Mouse (Mus musculus): ENCODE measurements around the gene Arhgef39. TPM values are rescaled to one million over a fixed set of nuclear protein-coding genes. Genes with fewer than 3 reads are reported as not detected.

The Arhgef39 gene
- polyA plus RNA-seq, 1 experiment from 2014 or later: 35.2 TPM

Other genes starting within 250 kb of the Arhgef39 start
- gene Atp8b5, start 232.5 kb downstream of the Arhgef39 start, polyA plus RNA-seq (2015; fragmentation: Nextera tagmentation; extraction: Ambion mirVana): 0.40 and 0.47 TPM in 2 replicates
- gene Rusc2, start 117.7 kb downstream of the Arhgef39 start, polyA plus RNA-seq (2015; fragmentation: Nextera tagmentation; extraction: Ambion mirVana): 13.9 and 18.0 TPM in 2 replicates
- gene Fam166b, start 70.6 kb downstream of the Arhgef39 start, polyA plus RNA-seq (2015; fragmentation: Nextera tagmentation; extraction: Ambion mirVana): 0.15 and 0.17 TPM in 2 replicates
- gene Tesk1, start 57.8 kb downstream of the Arhgef39 start, polyA plus RNA-seq (2015; fragmentation: Nextera tagmentation; extraction: Ambion mirVana): 4.8 and 7.7 TPM in 2 replicates
- gene Cd72, start 45.1 kb downstream of the Arhgef39 start, polyA plus RNA-seq (2015; fragmentation: Nextera tagmentation; extraction: Ambion mirVana): 4.1 and 4.2 TPM in 2 replicates
- gene Sit1, start 16.0 kb downstream of the Arhgef39 start, polyA plus RNA-seq (2015; fragmentation: Nextera tagmentation; extraction: Ambion mirVana): not detected in 2 replicates
- gene Ccdc107, start 6.8 kb downstream of the Arhgef39 start, polyA plus RNA-seq (2015; fragmentation: Nextera tagmentation; extraction: Ambion mirVana): 78.9 and 81.9 TPM in 2 replicates
- 4.1 and 6.8 TPM in 2 replicates for gene Car9, start 7.3 kb upstream of the Arhgef39 start, polyA plus RNA-seq (2015; fragmentation: Nextera tagmentation; extraction: Ambion mirVana)
- gene Tpm2, start 24.1 kb upstream of the Arhgef39 start, polyA plus RNA-seq (2015; fragmentation: Nextera tagmentation; extraction: Ambion mirVana): 394 and 952 TPM in 2 replicates
- 87.9 and 96.8 TPM in 2 replicates for gene Creb3, start 62.6 kb upstream of the Arhgef39 start, polyA plus RNA-seq (2015; fragmentation: Nextera tagmentation; extraction: Ambion mirVana)
- gene Tln1, start 63.0 kb upstream of the Arhgef39 start, polyA plus RNA-seq (2015; fragmentation: Nextera tagmentation; extraction: Ambion mirVana): 65.5 and 70.5 TPM in 2 replicates
- gene Rgp1, start 79.0 kb upstream of the Arhgef39 start, polyA plus RNA-seq (2015; fragmentation: Nextera tagmentation; extraction: Ambion mirVana): 27.6 and 31.7 TPM in 2 replicates
- 19.2 and 21.9 TPM in 2 replicates for gene Gba2, start 79.2 kb upstream of the Arhgef39 start, polyA plus RNA-seq (2015; fragmentation: Nextera tagmentation; extraction: Ambion mirVana)
- gene Msmp, start 84.8 kb upstream of the Arhgef39 start, polyA plus RNA-seq (2015; fragmentation: Nextera tagmentation; extraction: Ambion mirVana): 2.0 and 7.0 TPM in 2 replicates
- gene Npr2, start 132.2 kb upstream of the Arhgef39 start, polyA plus RNA-seq (2015; fragmentation: Nextera tagmentation; extraction: Ambion mirVana): 16.8 and 22.2 TPM in 2 replicates
- gene Spag8, start 153.9 kb upstream of the Arhgef39 start, polyA plus RNA-seq (2015; fragmentation: Nextera tagmentation; extraction: Ambion mirVana): 0.36 and 0.47 TPM in 2 replicates
- 75.3 and 81.9 TPM in 2 replicates for gene Hint2, start 156.8 kb upstream of the Arhgef39 start, polyA plus RNA-seq (2015; fragmentation: Nextera tagmentation; extraction: Ambion mirVana)
- gene Tmem8b, start 169.3 kb upstream of the Arhgef39 start, polyA plus RNA-seq (2015; fragmentation: Nextera tagmentation; extraction: Ambion mirVana): 4.2 and 5.3 TPM in 2 replicates
- 2.9 TPM in 2 replicates for gene Fam221b, start 169.4 kb upstream of the Arhgef39 start, polyA plus RNA-seq (2015; fragmentation: Nextera tagmentation; extraction: Ambion mirVana)
- not detected in 2 replicates for gene Olfr70, start 201.1 kb upstream of the Arhgef39 start, polyA plus RNA-seq (2015; fragmentation: Nextera tagmentation; extraction: Ambion mirVana)
- not detected in 2 replicates for gene Olfr71, start 210.6 kb upstream of the Arhgef39 start, polyA plus RNA-seq (2015; fragmentation: Nextera tagmentation; extraction: Ambion mirVana)
- gene Hrct1, start 227.5 kb upstream of the Arhgef39 start, polyA plus RNA-seq (2015; fragmentation: Nextera tagmentation; extraction: Ambion mirVana): 1.6 and 1.7 TPM in 2 replicates
- gene Spaar, start 230.3 kb upstream of the Arhgef39 start, polyA plus RNA-seq (2015; fragmentation: Nextera tagmentation; extraction: Ambion mirVana): 0.52 and 0.53 TPM in 2 replicates